Mouse (Mus musculus) CH12.LX (cell line): Measurements from ENCODE around the gene Cyp2c23. TPM values are rescaled to one million over a fixed set of nuclear protein-coding genes. Genes with fewer than 3 reads are reported as not detected.

Experiments used
- DNase-seq: peaks from one replicate; pipeline ENCODE4 v3.0.0-alpha.2; 2013; ENCODE audit errors: extremely low read depth
- H3K27ac ChIP-seq: 2 replicates; pipeline ENCODE4 v1.5.1; 2012; ENCODE audit warnings: low read depth, mild to moderate bottlenecking, control low read depth, moderate library complexity; ENCODE audit not compliant: insufficient read depth
- H3K27me3 ChIP-seq: replicated peaks from 2 replicates; pipeline ENCODE3; 2012; ENCODE audit warnings: inconsistent platforms
- H3K36me3 ChIP-seq, 2 experiments: replicated peaks in 1 of 2; 2 replicates each; pipeline versions ENCODE3 to v1.6.1; 2012; ENCODE audit warnings: inconsistent platforms in 1 of 2, low read length in 1 of 2, mild to moderate bottlenecking in 1 of 2, mixed read lengths in 1 of 2, moderate library complexity in 1 of 2; ENCODE audit not compliant: control insufficient read depth in 1 of 2, insufficient read depth in 1 of 2
- H3K4me1 ChIP-seq, 2 experiments: 2 replicates each; pipeline ENCODE4 v1.6.1; 2012; ENCODE audit warnings: inconsistent platforms in 1 of 2, moderate library complexity in 1 of 2; ENCODE audit not compliant: insufficient read depth in 2 of 2, control insufficient read depth in 1 of 2
- H3K4me2 ChIP-seq: 2 replicates; pipeline ENCODE4 v1.6.1; 2012; ENCODE audit warnings: low read depth, mild to moderate bottlenecking, control low read depth; ENCODE audit not compliant: poor library complexity, insufficient read depth, severe bottlenecking
- H3K4me3 ChIP-seq, 3 experiments: fragments of 150-350 bp in 1 of 3; sonication (generic) in 1 of 3; replicated peaks in 1 of 3; 2 replicates each; pipeline versions ENCODE3 to v1.5.1; 2011 to 2012; ENCODE audit warnings: low read depth in 2 of 3, low read length in 2 of 3, mild to moderate bottlenecking in 2 of 3, moderate library complexity in 2 of 3, control low read depth in 1 of 3, improper control_type of control experiment in 1 of 3, inconsistent platforms in 1 of 3, mixed read lengths in 1 of 3; ENCODE audit not compliant: poor library complexity in 1 of 3
- H3K79me2 ChIP-seq: replicated peaks from 2 replicates; pipeline ENCODE4 v1.6.1; 2012; ENCODE audit warnings: mild to moderate bottlenecking, moderate library complexity; ENCODE audit not compliant: control insufficient read depth, poor library complexity, insufficient read depth, severe bottlenecking; ENCODE audit errors: extremely low read depth
- H3K9ac ChIP-seq: 2 replicates; pipeline ENCODE4 v1.6.1; 2012; ENCODE audit warnings: low read depth, mild to moderate bottlenecking, control low read depth, moderate library complexity; ENCODE audit not compliant: insufficient read depth
- H3K9me3 ChIP-seq: replicated peaks from 2 replicates; pipeline ENCODE3; 2012; ENCODE audit warnings: low read length, inconsistent platforms, mixed read lengths
- BHLHE40 ChIP-seq: IDR thresholded peaks from 2 replicates; pipeline ENCODE4 v1.6.1; 2011; ENCODE audit warnings: mild to moderate bottlenecking, low read depth, low read length, improper control_type of control experiment
- CHD2 ChIP-seq: IDR thresholded peaks from 2 replicates; pipeline ENCODE4 v1.6.1; 2011; ENCODE audit warnings: low read length, improper control_type of control experiment
- CTCF ChIP-seq, 2 experiments: IDR thresholded peaks in 1 of 2; conservative IDR thresholded peaks in 1 of 2; 2 replicates each; pipeline ENCODE4 v1.5.1; 2011 to 2012; ENCODE audit warnings: low read depth in 2 of 2, low read length in 2 of 2, improper control_type of control experiment in 1 of 2, inconsistent platforms in 1 of 2, mild to moderate bottlenecking in 1 of 2, moderate library complexity in 1 of 2
- E2F4 ChIP-seq: IDR thresholded peaks from 2 replicates; pipeline ENCODE4 v1.6.1; 2011; ENCODE audit warnings: low read depth, low read length, improper control_type of control experiment; ENCODE audit not compliant: insufficient replicate concordance
- EP300 ChIP-seq: IDR thresholded peaks from 2 replicates; pipeline ENCODE4 v1.6.1; 2011; ENCODE audit warnings: low read length, improper control_type of control experiment
- ETS1 ChIP-seq: conservative IDR thresholded peaks from 2 replicates; pipeline ENCODE4 v1.6.1; 2012; ENCODE audit warnings: low read depth, mild to moderate bottlenecking, inconsistent platforms, low read length, improper control_type of control experiment, moderate library complexity
- IRF4 ChIP-seq: IDR thresholded peaks from 2 replicates; pipeline ENCODE4 v1.6.1; 2014; ENCODE audit warnings: low read depth, mild to moderate bottlenecking, inconsistent platforms, low read length, improper control_type of control experiment
- JUND ChIP-seq: conservative IDR thresholded peaks from 2 replicates; pipeline ENCODE4 v1.6.1; 2011; ENCODE audit warnings: low read depth, low read length, improper control_type of control experiment
- KAT2A ChIP-seq: IDR thresholded peaks from 2 replicates; pipeline ENCODE4 v1.6.1; 2012; ENCODE audit warnings: low read length, improper control_type of control experiment, inconsistent platforms; ENCODE audit not compliant: insufficient replicate concordance
- MAFK ChIP-seq: IDR thresholded peaks from 2 replicates; pipeline ENCODE4 v1.6.1; 2011; ENCODE audit warnings: low read length, improper control_type of control experiment; ENCODE audit not compliant: insufficient replicate concordance
- MAX ChIP-seq: IDR thresholded peaks from 2 replicates; pipeline ENCODE4 v1.6.1; 2011; ENCODE audit warnings: low read length, improper control_type of control experiment
- MEF2A ChIP-seq: IDR thresholded peaks from 2 replicates; pipeline ENCODE4 v1.6.1; 2014; ENCODE audit warnings: low read depth, mild to moderate bottlenecking, inconsistent platforms, low read length, improper control_type of control experiment, borderline replicate concordance
- MXI1 ChIP-seq: IDR thresholded peaks from 2 replicates; pipeline ENCODE4 v1.6.1; 2011; ENCODE audit warnings: mild to moderate bottlenecking, low read depth, low read length, improper control_type of control experiment
- MYC ChIP-seq: IDR thresholded peaks from 2 replicates; pipeline ENCODE4 v1.6.1; 2011; ENCODE audit warnings: low read depth, mild to moderate bottlenecking, improper control_type of control experiment, low read length
- PAX5 ChIP-seq: IDR thresholded peaks from 2 replicates; pipeline ENCODE4 v1.6.1; 2012; ENCODE audit warnings: low read length, inconsistent platforms, mixed read lengths
- POLR2A ChIP-seq: IDR thresholded peaks from 2 replicates; pipeline ENCODE4 v1.6.1; 2011; ENCODE audit warnings: low read depth, mild to moderate bottlenecking, improper control_type of control experiment, low read length
- POLR2AphosphoS2 ChIP-seq: IDR thresholded peaks from 2 replicates; pipeline ENCODE4 v1.6.1; 2011; ENCODE audit warnings: low read depth, low read length, improper control_type of control experiment
- RCOR1 ChIP-seq: conservative IDR thresholded peaks from 2 replicates; pipeline ENCODE4 v1.6.1; 2012; ENCODE audit warnings: low read depth, mild to moderate bottlenecking, inconsistent platforms, low read length, improper control_type of control experiment
- SIN3A ChIP-seq: IDR thresholded peaks from 2 replicates; pipeline ENCODE4 v1.6.1; 2012; ENCODE audit warnings: low read length, improper control_type of control experiment, inconsistent platforms
- SMC3 ChIP-seq: IDR thresholded peaks from 2 replicates; pipeline ENCODE4 v1.6.1; 2011; ENCODE audit warnings: low read depth, low read length, improper control_type of control experiment
- TBP ChIP-seq: conservative IDR thresholded peaks from 2 replicates; pipeline ENCODE4 v1.6.1; 2011; ENCODE audit warnings: low read depth, low read length, improper control_type of control experiment
- TCF12 ChIP-seq: IDR thresholded peaks from 2 replicates; pipeline ENCODE4 v1.6.1; 2014; ENCODE audit warnings: low read depth, mild to moderate bottlenecking, inconsistent platforms, low read length, improper control_type of control experiment
- UBTF ChIP-seq: IDR thresholded peaks from 2 replicates; pipeline ENCODE4 v1.6.1; 2012; ENCODE audit warnings: low read depth, mild to moderate bottlenecking, inconsistent platforms, low read length, improper control_type of control experiment, moderate library complexity
- ZC3H11A ChIP-seq: IDR thresholded peaks from 2 replicates; pipeline ENCODE4 v1.6.1; 2012; ENCODE audit warnings: low read depth, mild to moderate bottlenecking, inconsistent platforms, low read length, improper control_type of control experiment
- ZKSCAN1 ChIP-seq: IDR thresholded peaks from 2 replicates; pipeline ENCODE4 v1.6.1; 2012; ENCODE audit warnings: low read depth, inconsistent platforms, low read length, improper control_type of control experiment, borderline replicate concordance
- ZNF384 ChIP-seq: IDR thresholded peaks from 2 replicates; pipeline ENCODE4 v1.6.1; 2012; ENCODE audit warnings: low read depth, low read length, improper control_type of control experiment, inconsistent platforms
- dilution Hi-C: fragments of 300-500 bp; cut with MboI; formaldehyde crosslinking; loops from 2 replicates; pipeline ENCODE4 v1.14.3; 2020; ENCODE audit warnings: low sequenced_read_pairs; ENCODE audit not compliant: extremely low pct_unique_long_range_greater_than_20kb, extremely low pct_ligation_motif_present
- in situ Hi-C: fragments of 300-500 bp; cut with MboI; formaldehyde crosslinking; loops from 3 replicates; pipeline ENCODE4 v1.14.3; 2019; ENCODE audit warnings: low sequenced_read_pairs, low pct_ligation_motif_present, low pct_unique_long_range_greater_than_20kb, mixed read lengths
- polyA plus RNA-seq: library from polyadenylated mRNA; unstranded; fragments of >175 nt; gene quantifications from 2 replicates; pipeline ENCODE4 v1.2.1, GENCODE M21; 2012; ENCODE audit warnings: low read depth; ENCODE audit not compliant: insufficient read length
- total RNA-seq, 2 experiments: library from RNA; depleted of rRNA; stranded (reverse); fragments of 300-350 nt in 1 of 2; fragments of >200 nt in 1 of 2; gene quantifications; 2 replicates each; pipeline ENCODE4 v1.2.3; 2012 to 2014

Cyp2c23 gene
- total and polyA plus RNA-seq, 3 experiments, result 0.11 to 0.13 TPM; not detected in 1

DNA sequence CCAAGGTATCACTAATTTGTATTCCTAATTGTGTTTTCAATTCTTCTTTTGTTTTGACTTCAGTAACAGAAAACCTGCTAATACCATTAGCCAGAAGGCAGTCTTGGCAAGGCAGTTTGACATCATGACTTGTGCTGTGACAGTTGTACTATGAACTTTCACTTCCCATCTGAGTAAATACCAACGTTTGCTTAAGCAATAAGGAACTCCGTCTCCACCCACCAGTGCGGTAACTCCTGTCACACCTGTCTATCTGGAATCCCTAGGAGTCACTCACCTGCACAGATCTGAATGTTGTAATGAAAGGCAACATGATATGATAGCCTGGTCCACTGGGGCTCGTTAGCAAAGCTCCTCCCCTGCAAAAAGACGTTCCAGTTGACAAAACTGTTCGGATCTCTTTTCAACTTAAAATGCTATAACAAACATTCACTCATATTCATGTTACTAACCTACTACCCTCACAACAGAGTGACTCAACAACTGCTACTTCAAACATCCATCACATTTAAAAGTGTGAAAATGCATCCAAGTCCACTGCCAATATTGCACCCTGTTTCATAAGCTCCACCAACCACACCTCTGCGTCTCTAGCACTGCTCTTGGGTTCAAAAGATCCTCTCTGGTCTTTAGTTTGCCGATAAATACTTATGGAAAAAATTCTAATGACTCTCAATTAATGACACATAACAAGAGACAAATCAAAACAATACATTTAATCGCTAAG, 38.5 kb upstream of the Cyp2c23 start:
- H3K9ac ChIP-seq, result peak overlapping the region; percentile 67

GRCm38 (mm10) chr19:44064734-44065133, 35.7 kb upstream of the Cyp2c23 start:
- no peak overlapping the region for H3K4me2 ChIP-seq
- peaks cover 8% of the 10 kb centered on the region for H3K79me2 ChIP-seq
- H3K9me3 ChIP-seq, result no peaks in the 10 kb centered on the region
- dilution Hi-C loops (no loop called here), in situ Hi-C loops (no loop called here)
- H3K9ac ChIP-seq, result no peak overlapping the region
- H3K27me3 ChIP-seq, result no peaks in the 10 kb centered on the region
- DNase-seq, result no peak
- peaks cover 3 to 38% of the 10 kb centered on the region in 2 experiments; a peak in 3 of 4 replicates for H3K4me1 ChIP-seq
- H3K4me3 ChIP-seq, result no peak overlapping the region
- H3K27ac ChIP-seq, result no peak overlapping the region
- peaks cover 16 to 50% of the 10 kb centered on the region in 2 experiments for H3K36me3 ChIP-seq
- TF ChIP-seq CTCF (conservative IDR thresholded peaks at IDR 0.05 in 1 of 2, IDR thresholded peaks at IDR 0.05 in 1 of 2; ENCODE audit: low read depth in 2 of 2, low read length in 2 of 2), result no peak
- TF ChIP-seq ZNF384, result no peak
- TF ChIP-seq POLR2AphosphoS2, result no peak

More for the DNA sequence above, 38.5 kb upstream of the Cyp2c23 start:
- peaks cover 8% of the 10 kb centered on the region for H3K79me2 ChIP-seq
- DNase-seq, result peak; percentile 72
- in situ Hi-C loops (no loop called here), dilution Hi-C loops (no loop called here)
- no peaks in the 10 kb centered on the region for H3K27me3 ChIP-seq
- no peaks in the 10 kb centered on the region for H3K9me3 ChIP-seq
- H3K36me3 ChIP-seq, result peaks cover 9 to 37% of the 10 kb centered on the region in 2 experiments
- TF ChIP-seq MAFK, result 0 out of 2 replicates have a peak, but pooled peaks have one; percentile 21
- no peak for TF ChIP-seq KAT2A
- TF ChIP-seq MAX, result no peak
- TF ChIP-seq BHLHE40, result peak; percentile 89
- TF ChIP-seq SIN3A, result peak; percentile 97
- no peak for TF ChIP-seq CTCF (conservative IDR thresholded peaks at IDR 0.05 in 1 of 2, IDR thresholded peaks at IDR 0.05 in 1 of 2; ENCODE audit: low read depth in 2 of 2, low read length in 2 of 2)
- TF ChIP-seq EP300, result peak; percentile 93
- no peak; the same call in 1 of the 2 replicates for TF ChIP-seq MEF2A
- 0 out of 2 replicates have a peak, but pooled peaks have one; percentile 28 for TF ChIP-seq RCOR1
- peak; percentile 52; the same call in 1 of the 2 replicates for TF ChIP-seq JUND
- TF ChIP-seq MXI1, result peak; percentile 61
- TF ChIP-seq MYC, result 0 out of 2 replicates have a peak, but pooled peaks have one; percentile 33
- no peak for TF ChIP-seq PAX5
- TF ChIP-seq UBTF, result no peak
- no peak for TF ChIP-seq SMC3
- TF ChIP-seq CHD2, result no peak
- TF ChIP-seq TCF12, result peak; percentile 76
- no peak for TF ChIP-seq ZC3H11A
- peak; percentile 87 for TF ChIP-seq ETS1
- no peak for TF ChIP-seq POLR2A
- peak; percentile 68 for TF ChIP-seq TBP
- TF ChIP-seq ZKSCAN1, result no peak
- TF ChIP-seq E2F4, result no peak
- peak; percentile 97 for TF ChIP-seq IRF4
- TF ChIP-seq POLR2AphosphoS2, result no peak
- peak overlapping the region; percentile 83 for H3K4me2 ChIP-seq
- H3K4me1 ChIP-seq, result peaks cover 3 to 44% of the 10 kb centered on the region in 2 experiments; a peak in 3 of 4 replicates
- peak overlapping the region; percentile 56 to 84 (median 84) for H3K4me3 ChIP-seq
- H3K27ac ChIP-seq, result peak overlapping the region; percentile 81
